Mouse (Mus musculus) CH12.LX (cell line): ENCODE measurements around the gene Zmynd15. TPM values are rescaled to one million over a fixed set of nuclear protein-coding genes. Genes with fewer than 3 reads are reported as not detected.

ENCODE experiments used
- DNase-seq: peaks from one replicate; pipeline ENCODE4 v3.0.0-alpha.2; 2013; ENCODE audit errors: extremely low read depth
- H3K27ac ChIP-seq: 2 replicates; pipeline ENCODE4 v1.5.1; 2012; ENCODE audit warnings: low read depth, mild to moderate bottlenecking, control low read depth, moderate library complexity; ENCODE audit not compliant: insufficient read depth
- H3K27me3 ChIP-seq: replicated peaks from 2 replicates; pipeline ENCODE3; 2012; ENCODE audit warnings: inconsistent platforms
- H3K36me3 ChIP-seq, 2 experiments: replicated peaks in 1 of 2; 2 replicates each; pipeline versions ENCODE3 to v1.6.1; 2012; ENCODE audit warnings: inconsistent platforms in 1 of 2, low read length in 1 of 2, mild to moderate bottlenecking in 1 of 2, mixed read lengths in 1 of 2, moderate library complexity in 1 of 2; ENCODE audit not compliant: control insufficient read depth in 1 of 2, insufficient read depth in 1 of 2
- H3K4me1 ChIP-seq, 2 experiments: 2 replicates each; pipeline ENCODE4 v1.6.1; 2012; ENCODE audit warnings: inconsistent platforms in 1 of 2, moderate library complexity in 1 of 2; ENCODE audit not compliant: insufficient read depth in 2 of 2, control insufficient read depth in 1 of 2
- H3K4me2 ChIP-seq: 2 replicates; pipeline ENCODE4 v1.6.1; 2012; ENCODE audit warnings: low read depth, mild to moderate bottlenecking, control low read depth; ENCODE audit not compliant: poor library complexity, insufficient read depth, severe bottlenecking
- H3K4me3 ChIP-seq, 3 experiments: fragments of 150-350 bp in 1 of 3; sonication (generic) in 1 of 3; replicated peaks in 1 of 3; 2 replicates each; pipeline versions ENCODE3 to v1.5.1; 2011 to 2012; ENCODE audit warnings: low read depth in 2 of 3, low read length in 2 of 3, mild to moderate bottlenecking in 2 of 3, moderate library complexity in 2 of 3, control low read depth in 1 of 3, improper control_type of control experiment in 1 of 3, inconsistent platforms in 1 of 3, mixed read lengths in 1 of 3; ENCODE audit not compliant: poor library complexity in 1 of 3
- H3K79me2 ChIP-seq: replicated peaks from 2 replicates; pipeline ENCODE4 v1.6.1; 2012; ENCODE audit warnings: mild to moderate bottlenecking, moderate library complexity; ENCODE audit not compliant: control insufficient read depth, poor library complexity, insufficient read depth, severe bottlenecking; ENCODE audit errors: extremely low read depth
- H3K9ac ChIP-seq: 2 replicates; pipeline ENCODE4 v1.6.1; 2012; ENCODE audit warnings: low read depth, mild to moderate bottlenecking, control low read depth, moderate library complexity; ENCODE audit not compliant: insufficient read depth
- H3K9me3 ChIP-seq: replicated peaks from 2 replicates; pipeline ENCODE3; 2012; ENCODE audit warnings: low read length, inconsistent platforms, mixed read lengths
- BHLHE40 ChIP-seq: IDR thresholded peaks from 2 replicates; pipeline ENCODE4 v1.6.1; 2011; ENCODE audit warnings: mild to moderate bottlenecking, low read depth, low read length, improper control_type of control experiment
- CHD2 ChIP-seq: IDR thresholded peaks from 2 replicates; pipeline ENCODE4 v1.6.1; 2011; ENCODE audit warnings: low read length, improper control_type of control experiment
- CTCF ChIP-seq, 2 experiments: IDR thresholded peaks in 1 of 2; conservative IDR thresholded peaks in 1 of 2; 2 replicates each; pipeline ENCODE4 v1.5.1; 2011 to 2012; ENCODE audit warnings: low read depth in 2 of 2, low read length in 2 of 2, improper control_type of control experiment in 1 of 2, inconsistent platforms in 1 of 2, mild to moderate bottlenecking in 1 of 2, moderate library complexity in 1 of 2
- E2F4 ChIP-seq: IDR thresholded peaks from 2 replicates; pipeline ENCODE4 v1.6.1; 2011; ENCODE audit warnings: low read depth, low read length, improper control_type of control experiment; ENCODE audit not compliant: insufficient replicate concordance
- EP300 ChIP-seq: IDR thresholded peaks from 2 replicates; pipeline ENCODE4 v1.6.1; 2011; ENCODE audit warnings: low read length, improper control_type of control experiment
- HCFC1 ChIP-seq: IDR thresholded peaks from 2 replicates; pipeline ENCODE4 v1.6.1; 2012; ENCODE audit warnings: low read depth, mild to moderate bottlenecking, inconsistent platforms, low read length, improper control_type of control experiment
- IRF4 ChIP-seq: IDR thresholded peaks from 2 replicates; pipeline ENCODE4 v1.6.1; 2014; ENCODE audit warnings: low read depth, mild to moderate bottlenecking, inconsistent platforms, low read length, improper control_type of control experiment
- JUND ChIP-seq: conservative IDR thresholded peaks from 2 replicates; pipeline ENCODE4 v1.6.1; 2011; ENCODE audit warnings: low read depth, low read length, improper control_type of control experiment
- MAFK ChIP-seq: IDR thresholded peaks from 2 replicates; pipeline ENCODE4 v1.6.1; 2011; ENCODE audit warnings: low read length, improper control_type of control experiment; ENCODE audit not compliant: insufficient replicate concordance
- MAX ChIP-seq: IDR thresholded peaks from 2 replicates; pipeline ENCODE4 v1.6.1; 2011; ENCODE audit warnings: low read length, improper control_type of control experiment
- MAZ ChIP-seq: IDR thresholded peaks from 2 replicates; pipeline ENCODE4 v1.6.1; 2012; ENCODE audit warnings: low read depth, mild to moderate bottlenecking, inconsistent platforms, low read length, improper control_type of control experiment, moderate library complexity
- MXI1 ChIP-seq: IDR thresholded peaks from 2 replicates; pipeline ENCODE4 v1.6.1; 2011; ENCODE audit warnings: mild to moderate bottlenecking, low read depth, low read length, improper control_type of control experiment
- MYC ChIP-seq: IDR thresholded peaks from 2 replicates; pipeline ENCODE4 v1.6.1; 2011; ENCODE audit warnings: low read depth, mild to moderate bottlenecking, improper control_type of control experiment, low read length
- NELFE ChIP-seq: IDR thresholded peaks from 2 replicates; pipeline ENCODE4 v1.6.1; 2011; ENCODE audit warnings: low read depth, low read length, improper control_type of control experiment
- NRF1 ChIP-seq: IDR thresholded peaks from 2 replicates; pipeline ENCODE4 v1.6.1; 2014; ENCODE audit warnings: low read depth, mild to moderate bottlenecking, inconsistent platforms, low read length, improper control_type of control experiment, moderate library complexity
- POLR2AphosphoS2 ChIP-seq: IDR thresholded peaks from 2 replicates; pipeline ENCODE4 v1.6.1; 2011; ENCODE audit warnings: low read depth, low read length, improper control_type of control experiment
- RAD21 ChIP-seq: IDR thresholded peaks from 2 replicates; pipeline ENCODE4 v1.6.1; 2011; ENCODE audit warnings: low read depth, mild to moderate bottlenecking, low read length, improper control_type of control experiment, moderate library complexity
- SMC3 ChIP-seq: IDR thresholded peaks from 2 replicates; pipeline ENCODE4 v1.6.1; 2011; ENCODE audit warnings: low read depth, low read length, improper control_type of control experiment
- UBTF ChIP-seq: IDR thresholded peaks from 2 replicates; pipeline ENCODE4 v1.6.1; 2012; ENCODE audit warnings: low read depth, mild to moderate bottlenecking, inconsistent platforms, low read length, improper control_type of control experiment, moderate library complexity
- USF2 ChIP-seq: conservative IDR thresholded peaks from 2 replicates; pipeline ENCODE4 v1.6.1; 2011; ENCODE audit warnings: low read depth, low read length, improper control_type of control experiment
- ZC3H11A ChIP-seq: IDR thresholded peaks from 2 replicates; pipeline ENCODE4 v1.6.1; 2012; ENCODE audit warnings: low read depth, mild to moderate bottlenecking, inconsistent platforms, low read length, improper control_type of control experiment
- ZKSCAN1 ChIP-seq: IDR thresholded peaks from 2 replicates; pipeline ENCODE4 v1.6.1; 2012; ENCODE audit warnings: low read depth, inconsistent platforms, low read length, improper control_type of control experiment, borderline replicate concordance
- ZMIZ1 ChIP-seq: IDR thresholded peaks from 2 replicates; pipeline ENCODE4 v1.6.1; 2012; ENCODE audit warnings: low read depth, mild to moderate bottlenecking, inconsistent platforms, low read length, improper control_type of control experiment
- ZNF384 ChIP-seq: IDR thresholded peaks from 2 replicates; pipeline ENCODE4 v1.6.1; 2012; ENCODE audit warnings: low read depth, low read length, improper control_type of control experiment, inconsistent platforms
- dilution Hi-C: fragments of 300-500 bp; cut with MboI; formaldehyde crosslinking; loops from 2 replicates; pipeline ENCODE4 v1.14.3; 2020; ENCODE audit warnings: low sequenced_read_pairs; ENCODE audit not compliant: extremely low pct_unique_long_range_greater_than_20kb, extremely low pct_ligation_motif_present
- in situ Hi-C: fragments of 300-500 bp; cut with MboI; formaldehyde crosslinking; loops from 3 replicates; pipeline ENCODE4 v1.14.3; 2019; ENCODE audit warnings: low sequenced_read_pairs, low pct_ligation_motif_present, low pct_unique_long_range_greater_than_20kb, mixed read lengths
- polyA plus RNA-seq: library from polyadenylated mRNA; unstranded; fragments of >175 nt; gene quantifications from 2 replicates; pipeline ENCODE4 v1.2.1, GENCODE M21; 2012; ENCODE audit warnings: low read depth; ENCODE audit not compliant: insufficient read length
- total RNA-seq, 2 experiments: library from RNA; depleted of rRNA; stranded (reverse); fragments of 300-350 nt in 1 of 2; fragments of >200 nt in 1 of 2; gene quantifications; 2 replicates each; pipeline ENCODE4 v1.2.3; 2012 to 2014

The Zmynd15 gene
- total and polyA plus RNA-seq, 3 experiments = 0.05 to 0.20 (median 0.08) TPM

GRCm38 (mm10) chr11:70502018-70502417, 42.8 kb downstream of the Zmynd15 start:
- Histone ChIP-seq H3K4me3 (no peak overlapping the region), H3K79me2 (no peaks in the 10 kb centered on the region), H3K9me3 (no peaks in the 10 kb centered on the region), H3K36me3 (no peaks in the 10 kb centered on the region), H3K4me1 (peaks cover 5 to 26% of the 10 kb centered on the region in 2 experiments; a peak in 3 of 4 replicates), H3K4me2 (no peak overlapping the region), H3K27me3 (no peaks in the 10 kb centered on the region), H3K9ac (no peak overlapping the region), H3K27ac (no peak overlapping the region)
- in situ Hi-C loops (loop anchor here (5.0 to 10.0 kb wide), 2 partner anchors 40 to 177 kb away; partner anchors contain the start of gene Alox12e), dilution Hi-C loops (no loop called here)
- no peak for DNase-seq
- no peak for TF ChIP-seq POLR2AphosphoS2
- no peak for TF ChIP-seq EP300
- no peak for TF ChIP-seq BHLHE40
- no peak for TF ChIP-seq NRF1
- no peak for TF ChIP-seq MXI1
- no peak for TF ChIP-seq ZMIZ1
- TF ChIP-seq RAD21 = no peak
- TF ChIP-seq UBTF = no peak
- no peak for TF ChIP-seq IRF4
- no peak for TF ChIP-seq E2F4
- TF ChIP-seq MAX = no peak

- H3K4me1 ChIP-seq = peaks cover 10 to 54% of the 10 kb centered on the region in 2 experiments
- DNase-seq = no peak
- in situ Hi-C loops (loop anchor here (5.0 to 10.0 kb wide), 3 partner anchors 43 to 180 kb away; partner anchors contain the start of genes Alox12e and Pelp1), dilution Hi-C loops (no loop called here)
- H3K4me2 ChIP-seq = no peak within 1 kb of the TSS
- H3K79me2 ChIP-seq = no peaks in the 10 kb centered on the region
- no peak within 1 kb of the TSS for H3K27ac ChIP-seq
- H3K9me3 ChIP-seq = no peaks in the 10 kb centered on the region
- no peaks in the 10 kb centered on the region for H3K36me3 ChIP-seq
- no peak within 1 kb of the TSS for H3K9ac ChIP-seq
- no peak within 1 kb of the TSS for H3K4me3 ChIP-seq
- TF ChIP-seq CHD2 = no peak
- TF ChIP-seq POLR2AphosphoS2 = no peak
- TF ChIP-seq JUND = no peak
- no peaks in the 10 kb centered on the region for H3K27me3 ChIP-seq
Measured at GRCm38 (mm10) chr11:70504970-70505369, 45.7 kb downstream of the Zmynd15 start, which contains the start of gene Tm4sf5. Tm4sf5 (plus strand) TSS chr11:70505244.

- Histone ChIP-seq H3K27me3 (no peaks in the 10 kb centered on the region), H3K4me1 (peaks cover 10 to 68% of the 10 kb centered on the region in 2 experiments), H3K27ac (no peak overlapping the region), H3K9me3 (no peaks in the 10 kb centered on the region), H3K36me3 (no peaks in the 10 kb centered on the region), H3K4me3 (no peak overlapping the region), H3K9ac (no peak overlapping the region), H3K79me2 (no peaks in the 10 kb centered on the region), H3K4me2 (peak overlapping the region; percentile 54; the same call in 1 of the 2 replicates)
- dilution Hi-C loops (no loop called here), in situ Hi-C loops (loop anchor here (5.0 to 10.0 kb wide), 2 partner anchors 94 to 182 kb away; partner anchors contain the start of genes Alox12e and Pelp1)
- DNase-seq = peak; percentile 88
- TF ChIP-seq CTCF (conservative IDR thresholded peaks at IDR 0.05 in 1 of 2, IDR thresholded peaks at IDR 0.05 in 1 of 2; ENCODE audit: low read depth in 2 of 2, low read length in 2 of 2) = peak; percentile 41 to 98; a peak in 3 of 4 replicates
- TF ChIP-seq MAX = peak; percentile 69
- peak; percentile 74; the same call in 1 of the 2 replicates for TF ChIP-seq MYC
- peak; percentile 76; the same call in 1 of the 2 replicates for TF ChIP-seq ZC3H11A
- TF ChIP-seq USF2 = no peak
- 0 out of 2 replicates have a peak, but pooled peaks have one; percentile 30 for TF ChIP-seq MAFK
- peak; percentile 27; the same call in 1 of the 2 replicates for TF ChIP-seq HCFC1
- TF ChIP-seq MAZ = 0 out of 2 replicates have a peak, but pooled peaks have one; percentile 48
- peak; percentile 80 for TF ChIP-seq ZNF384
- TF ChIP-seq RAD21 = peak; percentile 93
- TF ChIP-seq JUND = peak; percentile 28; the same call in 1 of the 2 replicates
- peak; percentile 72; the same call in 1 of the 2 replicates for TF ChIP-seq E2F4
- TF ChIP-seq BHLHE40 = 0 out of 2 replicates have a peak, but pooled peaks have one; percentile 39
- TF ChIP-seq UBTF = no peak
- TF ChIP-seq ZKSCAN1 = no peak
- peak; percentile 96 for TF ChIP-seq SMC3
- TF ChIP-seq NELFE = peak; percentile 54; the same call in 1 of the 2 replicates
Measured at GRCm38 (mm10) chr11:70506385-70506784, 47.2 kb downstream of the Zmynd15 start.
